Comparison of ENCODE assay signal across 8 mouse cellular contexts in the genomic region with DNA sequence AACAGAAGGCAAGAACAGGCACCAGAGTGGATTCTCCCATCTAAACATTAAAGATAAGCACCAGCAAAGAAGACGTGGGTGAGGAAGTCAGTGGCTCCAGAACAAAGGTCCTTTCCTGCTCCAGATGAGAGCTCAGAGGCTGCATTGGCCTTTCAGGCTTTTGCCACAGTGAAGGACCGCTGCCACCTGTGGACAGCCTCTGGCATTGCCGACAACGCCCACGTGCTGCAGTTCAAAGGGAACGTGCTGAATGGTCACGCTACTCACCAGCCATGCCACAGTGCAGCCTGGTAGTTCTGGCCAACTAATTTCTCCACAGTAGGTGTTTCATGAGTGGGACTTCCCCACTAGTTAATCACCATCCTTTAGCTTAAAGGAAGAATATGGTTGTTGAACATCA.
DNase-seq lines count a peak whose midpoint lies in the region; ATAC-seq and TF ChIP-seq lines count a peak whose summit lies in the region.

No protein-coding gene starts in this region.

- H3K9me3 ChIP-seq in liver, embryonic 14.5 days (ENCODE audit: control insufficient read depth, low read length), result no peaks in the 10 kb centered on the region
- H3K9me3 ChIP-seq in stomach, embryonic 16.5 days (replicated peaks; ENCODE audit: control insufficient read depth, low read length), result no peaks in the 10 kb centered on the region

- no peak overlapping the region for H3K9ac ChIP-seq in liver, embryonic 14.5 days (replicated peaks)
- H3K9ac ChIP-seq in stomach, embryonic 16.5 days (ENCODE audit: low read length), result no peak overlapping the region

- no peak overlapping the region for H3K27ac ChIP-seq in liver, embryonic 14.5 days
- no peak overlapping the region for H3K27ac ChIP-seq in stomach, embryonic 16.5 days (ENCODE audit: low read length)

- TF ChIP-seq CTCF in liver, embryonic 14.5 days (IDR thresholded peaks at IDR 0.05; ENCODE audit: low read depth), result peak; percentile 73

- peak; percentile 68 to 74 for DNase-seq in cerebellum, postnatal 10 days
- DNase-seq in cerebellum, adult 9-11 months, result no peak
- peak; percentile 1 to 3 for DNase-seq in thymus, postnatal 36 days
- DNase-seq in thymus, adult 18-20 months, result no peak
- DNase-seq in hindlimb bud, embryonic 11.5 days (ENCODE audit: extremely low spot score, low read depth, low spot score), result peak; percentile 30
- DNase-seq in liver, embryonic 14.5 days (ENCODE audit: low read depth in 3 of 3, low spot score in 3 of 3), result no peak

- no peak for TF ChIP-seq EP300 in liver, embryonic 14.5 days (IDR thresholded peaks at IDR 0.05; ENCODE audit: low read depth)

- no peaks in the 10 kb centered on the region for H3K27me3 ChIP-seq in liver, embryonic 14.5 days (ENCODE audit: control insufficient read depth, insufficient read depth, low read length)
- H3K27me3 ChIP-seq in stomach, embryonic 16.5 days (ENCODE audit: control insufficient read depth, insufficient read depth, low read length), result no peaks in the 10 kb centered on the region

- H3K4me2 ChIP-seq in liver, embryonic 14.5 days (ENCODE audit: low read depth), result no peak overlapping the region
- no peak overlapping the region for H3K4me2 ChIP-seq in stomach, embryonic 16.5 days (ENCODE audit: low read depth, low read length)

- WGBS in liver, embryonic 14.5 days (ENCODE audit: insufficient replicate concordance), result 7% methylated on average over 7 of the region's 7 CpGs
- 9% methylated on average over 7 of the region's 7 CpGs for WGBS in stomach, embryonic 16.5 days

- no peaks in the 10 kb centered on the region for H3K4me1 ChIP-seq in liver, embryonic 14.5 days (replicated peaks; ENCODE audit: control insufficient read depth in 2 of 2, insufficient read depth in 2 of 2, low read length in 1 of 2)
- H3K4me1 ChIP-seq in stomach, embryonic 16.5 days (ENCODE audit: control insufficient read depth, insufficient read depth, low read length), result no peaks in the 10 kb centered on the region

- no peak for ATAC-seq in liver, embryonic 14.5 days (ENCODE audit: insufficient read depth)
- ATAC-seq in stomach, embryonic 16.5 days (ENCODE audit: insufficient read depth, low FRiP score), result peak; percentile 69
- no peak for ATAC-seq in erythroblast, adult 5-6 weeks (replicated peaks; ENCODE audit: low FRiP score, poor library complexity, severe bottlenecking)

- H3K36me3 ChIP-seq in liver, embryonic 14.5 days (replicated peaks; ENCODE audit: control insufficient read depth, insufficient read depth, low read depth), result no peaks in the 10 kb centered on the region
- H3K36me3 ChIP-seq in stomach, embryonic 16.5 days (ENCODE audit: control insufficient read depth, insufficient read depth, low read length), result no peaks in the 10 kb centered on the region

- no peak overlapping the region for H3K4me3 ChIP-seq in liver, embryonic 14.5 days (ENCODE audit: insufficient read depth in 1 of 2, low read depth in 2 of 2, low read length in 2 of 2)
- H3K4me3 ChIP-seq in stomach, embryonic 16.5 days (replicated peaks; ENCODE audit: low read length), result no peak overlapping the region

Comparison
In these comparisons a context has a peak if more than half of its experiments do, and no peak if none do; other contexts are left out.
1. DNase-seq: peak in cerebellum, postnatal 10 days (2 of 2), thymus, postnatal 36 days (2 of 2) and hindlimb bud, embryonic 11.5 days (single experiment); none in cerebellum, adult 9-11 months (single experiment), thymus, adult 18-20 months (0 of 2) and liver, embryonic 14.5 days (0 of 3).